Mouse (Mus musculus): ENCODE results near the gene Gpr135. TPM values are rescaled to one million over a fixed set of nuclear protein-coding genes. Genes with fewer than 3 reads are reported as not detected.

The Gpr135 gene
- polyA plus RNA-seq (2015; fragmentation: Nextera tagmentation; extraction: Ambion mirVana): 2.9 and 3.3 TPM in 2 replicates

- no peaks in the 10 kb centered on the region for H3K9me3 ChIP-seq
- H3K36me3 ChIP-seq: peaks cover 5% of the 10 kb centered on the region; the same call in 1 of the 2 replicates
- WGBS: under 1% methylated on average over 94 of the region's 94 CpGs
- peak within 1 kb of the TSS; percentile 74 for H3K4me3 ChIP-seq
- peak within 1 kb of the TSS; percentile 84 for H3K9ac ChIP-seq
- peak within 1 kb of the TSS; percentile 85 for H3K4me2 ChIP-seq
- peak within 1 kb of the TSS; percentile 86 for H3K27ac ChIP-seq (replicated peaks)
- peaks cover 17% of the 10 kb centered on the region for H3K27me3 ChIP-seq
- ATAC-seq (ENCODE audit: low read depth): peak; percentile 92
- peaks cover 18% of the 10 kb centered on the region for H3K4me1 ChIP-seq (replicated peaks)
Measured at GRCm38 (mm10) chr12:72070327-72071269, at the start of gene Gpr135. TSS of gene Gpr135 (minus strand) at chr12:72071125.

- Histone ChIP-seq H3K27ac (replicated peaks) (no peak overlapping the region), H3K4me3 (no peak overlapping the region), H3K9ac (no peak overlapping the region), H3K4me1 (replicated peaks) (no peaks in the 10 kb centered on the region), H3K4me2 (no peak overlapping the region), H3K9me3 (no peaks in the 10 kb centered on the region), H3K36me3 (no peaks in the 10 kb centered on the region), H3K27me3 (no peaks in the 10 kb centered on the region)
- no peak for ATAC-seq (ENCODE audit: low read depth)
- 82% methylated on average over 21 of the region's 23 CpGs for WGBS
Measured at GRCm38 (mm10) chr12:72115686-72116345, 44.9 kb upstream of the Gpr135 start.

GRCm38 (mm10) chr12:72115126-72115525 is 44.2 kb upstream of the Gpr135 start:
- H3K4me2 ChIP-seq: no peak overlapping the region
- no peak overlapping the region for H3K9ac ChIP-seq
- WGBS: 78% methylated on average over 6 of the region's 6 CpGs
- H3K27me3 ChIP-seq: no peaks in the 10 kb centered on the region
- H3K4me1 ChIP-seq (replicated peaks): 0 out of 2 replicates have a peak, but pooled peaks cover 4% of the 10 kb centered on the region
- H3K4me3 ChIP-seq: no peak overlapping the region
- no peak for ATAC-seq (ENCODE audit: low read depth)
- H3K36me3 ChIP-seq: no peaks in the 10 kb centered on the region
- no peaks in the 10 kb centered on the region for H3K9me3 ChIP-seq
- no peak overlapping the region for H3K27ac ChIP-seq (replicated peaks)

GRCm38 (mm10) chr12:72104525-72105281 is 33.8 kb upstream of the Gpr135 start:
- no peaks in the 10 kb centered on the region for H3K9me3 ChIP-seq
- H3K4me1 ChIP-seq (replicated peaks): no peaks in the 10 kb centered on the region
- H3K27ac ChIP-seq (replicated peaks): no peak overlapping the region
- H3K9ac ChIP-seq: 0 out of 2 replicates have a peak overlapping the region, but pooled peaks have one; percentile 47
- ATAC-seq (ENCODE audit: low read depth): peak; percentile 53
- no peaks in the 10 kb centered on the region for H3K27me3 ChIP-seq
- peak overlapping the region; percentile 21; the same call in 1 of the 2 replicates for H3K4me2 ChIP-seq
- no peak overlapping the region for H3K4me3 ChIP-seq
- peaks cover 19% of the 10 kb centered on the region for H3K36me3 ChIP-seq
- 30% methylated on average over 14 of the region's 14 CpGs for WGBS

GRCm38 (mm10) chr12:72104027-72104426 is 33.1 kb upstream of the Gpr135 start:
- Histone ChIP-seq H3K4me3 (no peak overlapping the region), H3K4me2 (no peak overlapping the region), H3K36me3 (peaks cover 20% of the 10 kb centered on the region), H3K4me1 (replicated peaks) (no peaks in the 10 kb centered on the region), H3K27me3 (no peaks in the 10 kb centered on the region), H3K9me3 (no peaks in the 10 kb centered on the region), H3K27ac (replicated peaks) (no peak overlapping the region), H3K9ac (no peak overlapping the region)
- ATAC-seq (ENCODE audit: low read depth): no peak
- WGBS: 87% methylated on average over 5 of the region's 5 CpGs

GRCm38 (mm10) chr12:72102776-72103175 is 31.9 kb upstream of the Gpr135 start:
- no peaks in the 10 kb centered on the region for H3K4me1 ChIP-seq (replicated peaks)
- H3K36me3 ChIP-seq: peaks cover 26% of the 10 kb centered on the region
- no peak overlapping the region for H3K27ac ChIP-seq (replicated peaks)
- H3K4me3 ChIP-seq: no peak overlapping the region
- no peak for ATAC-seq (ENCODE audit: low read depth)
- no peak overlapping the region for H3K4me2 ChIP-seq
- no peak overlapping the region for H3K9ac ChIP-seq
- no peaks in the 10 kb centered on the region for H3K9me3 ChIP-seq
- H3K27me3 ChIP-seq: no peaks in the 10 kb centered on the region
- WGBS: 83% methylated on average over 6 of the region's 6 CpGs

- no peak overlapping the region for H3K9ac ChIP-seq
- no peak overlapping the region for H3K4me2 ChIP-seq
- no peak for ATAC-seq (ENCODE audit: low read depth)
- H3K4me1 ChIP-seq (replicated peaks): no peaks in the 10 kb centered on the region
- peaks cover 80% of the 10 kb centered on the region for H3K36me3 ChIP-seq
- WGBS: 95% methylated on average over 8 of the region's 8 CpGs
- H3K9me3 ChIP-seq: no peaks in the 10 kb centered on the region
- no peak overlapping the region for H3K27ac ChIP-seq (replicated peaks)
- no peak overlapping the region for H3K4me3 ChIP-seq
- no peaks in the 10 kb centered on the region for H3K27me3 ChIP-seq
Measured at GRCm38 (mm10) chr12:72096966-72097365, 26.0 kb upstream of the Gpr135 start.

- Histone ChIP-seq H3K4me1 (replicated peaks) (peaks cover 29% of the 10 kb centered on the region), H3K4me3 (no peak overlapping the region), H3K4me2 (no peak overlapping the region), H3K27me3 (no peaks in the 10 kb centered on the region), H3K9ac (no peak overlapping the region), H3K36me3 (peaks cover 49% of the 10 kb centered on the region), H3K9me3 (no peaks in the 10 kb centered on the region), H3K27ac (replicated peaks) (no peak overlapping the region)
- WGBS: 86% methylated on average over 4 of the region's 4 CpGs
- no peak for ATAC-seq (ENCODE audit: low read depth)
Measured at GRCm38 (mm10) chr12:72089802-72090201, 18.9 kb upstream of the Gpr135 start.

- ATAC-seq (ENCODE audit: low read depth): no peak
- H3K9ac ChIP-seq: peak overlapping the region; percentile 89
- peak overlapping the region; percentile 64 for H3K4me3 ChIP-seq
- H3K4me2 ChIP-seq: peak overlapping the region; percentile 84
- WGBS: 1% methylated on average over 18 of the region's 18 CpGs
- peak overlapping the region; percentile 98 for H3K27ac ChIP-seq (replicated peaks)
- no peaks in the 10 kb centered on the region for H3K27me3 ChIP-seq
- no peaks in the 10 kb centered on the region for H3K9me3 ChIP-seq
- H3K36me3 ChIP-seq: peaks cover 14% of the 10 kb centered on the region
- H3K4me1 ChIP-seq (replicated peaks): peaks cover 49% of the 10 kb centered on the region
Measured at GRCm38 (mm10) chr12:72086166-72086825, 15.4 kb upstream of the Gpr135 start.

- peaks cover 49% of the 10 kb centered on the region for H3K4me1 ChIP-seq (replicated peaks)
- H3K4me2 ChIP-seq: peak within 1 kb of the TSS; percentile 84
- H3K4me3 ChIP-seq: peak within 1 kb of the TSS; percentile 64
- peak within 1 kb of the TSS; percentile 89 for H3K9ac ChIP-seq
- peak within 1 kb of the TSS; percentile 98 for H3K27ac ChIP-seq (replicated peaks)
- no peaks in the 10 kb centered on the region for H3K27me3 ChIP-seq
- H3K9me3 ChIP-seq: no peaks in the 10 kb centered on the region
- ATAC-seq (ENCODE audit: low read depth): peak; percentile 97
- under 1% methylated on average over 60 of the region's 60 CpGs for WGBS
- peaks cover 8% of the 10 kb centered on the region; the same call in 1 of the 2 replicates for H3K36me3 ChIP-seq
Measured at GRCm38 (mm10) chr12:72085329-72086165, 14.6 kb upstream of the Gpr135 start, which contains the start of the genes L3hypdh and Jkamp. TSS of gene L3hypdh (minus strand) at chr12:72085439. TSS of gene Jkamp (plus strand) at chr12:72085589.
